Mouse (Mus musculus) brain, embryonic 14.5 days (tissue): ENCODE data around the gene Acad9. TPM values are rescaled to one million over a fixed set of nuclear protein-coding genes. Genes with fewer than 3 reads are reported as not detected.
"Not testable (repeated sequence)": the region's sequence is repeated elsewhere in the genome, so short reads cannot be mapped to it uniquely, and the experiment has no call there.

ENCODE experiments used
- DNase-seq: peaks from one replicate; pipeline ENCODE4 v3.0.0-alpha.2; 2011; ENCODE audit warnings: low read depth
- CTCF ChIP-seq: fragments of 200-500 bp; IDR thresholded peaks from 2 replicates; pipeline ENCODE4 v1.5.1; 2012; ENCODE audit warnings: inconsistent platforms, mild to moderate bottlenecking, moderate library complexity, borderline replicate concordance; ENCODE audit not compliant: insufficient read depth, insufficient read length; ENCODE audit errors: extremely low read depth
- POLR2A ChIP-seq: fragments of 200-500 bp; IDR thresholded peaks from 2 replicates; pipeline ENCODE4 v1.6.1; 2012; ENCODE audit warnings: mild to moderate bottlenecking, inconsistent platforms, borderline replicate concordance; ENCODE audit not compliant: poor library complexity, insufficient read depth, insufficient read length, severe bottlenecking; ENCODE audit errors: extremely low read depth
- polyA plus RNA-seq: library from polyadenylated mRNA; depleted of rRNA; stranded (reverse); fragments of >200 nt; gene quantifications from 2 replicates; pipeline ENCODE4 v1.2.3, GENCODE M21; 2012; rRNA removed

The Acad9 gene
- polyA plus RNA-seq, 1 experiment, result 45.6 TPM

- DNase-seq, result peak; percentile 6
- TF ChIP-seq CTCF (no peak), POLR2A (no peak)
Measured at GRCm38 (mm10) chr3:36116076-36116475, 50.3 kb downstream of the Acad9 start.

GRCm38 (mm10) chr3:36119684-36120548 lies 54.1 kb downstream of the Acad9 start:
- DNase-seq, result peak; percentile 71
- TF ChIP-seq POLR2A (no peak), CTCF (no peak)

GRCm38 (mm10) chr3:36126176-36126575 lies 60.4 kb downstream of the Acad9 start:
- DNase-seq, result not testable (repeated sequence)

GRCm38 (mm10) chr3:36136152-36136551 lies 70.4 kb downstream of the Acad9 start:
- no peak for DNase-seq
- no peak for TF ChIP-seq CTCF

- TF ChIP-seq CTCF (no peak; the same call in 1 of the 2 replicates), POLR2A (no peak)
- DNase-seq, result peak; percentile 66
Measured at GRCm38 (mm10) chr3:36137560-36137959, 71.8 kb downstream of the Acad9 start.

GRCm38 (mm10) chr3:36138171-36138660 lies 72.4 kb downstream of the Acad9 start:
- TF ChIP-seq CTCF (no peak), POLR2A (no peak)
- no peak for DNase-seq

GRCm38 (mm10) chr3:36138996-36139395 lies 73.2 kb downstream of the Acad9 start:
- TF ChIP-seq POLR2A, result no peak
- TF ChIP-seq CTCF, result no peak

More at GRCm38 (mm10) chr3:36138996-36139395, 73.2 kb downstream of the Acad9 start:
- DNase-seq, result no peak

Other genes with a start within 250 kb of the Acad9 start
- gene Dcun1d1, start 128.5 kb upstream of the Acad9 start, polyA plus RNA-seq, result 26.8 and 38.0 TPM in 2 replicates
- 20.5 and 21.2 TPM in 2 replicates for gene Mccc1, start 65.3 kb upstream of the Acad9 start, polyA plus RNA-seq
- not detected in 2 replicates for gene Ccdc144b, start 12.4 kb upstream of the Acad9 start, polyA plus RNA-seq
- gene D3Ertd254e, start 85.0 kb downstream of the Acad9 start, polyA plus RNA-seq, result 3.9 and 7.5 TPM in 2 replicates
- gene Qrfpr, start 156.3 kb downstream of the Acad9 start, polyA plus RNA-seq, result 1.4 and 1.5 TPM in 2 replicates